Mouse (Mus musculus) thymus, adult 2 months (tissue): ENCODE results near the gene Dnm3. TPM values are rescaled to one million over a fixed set of nuclear protein-coding genes. Genes with fewer than 3 reads are reported as not detected.

Experiments
- DNase-seq: peaks from one replicate; pipeline ENCODE4 v3.0.0; 2021
- H3K27ac ChIP-seq: fragments of 200-500 bp; 2 replicates; pipeline ENCODE4 v1.5.1; 2012; ENCODE audit warnings: low read length, control low read depth; ENCODE audit not compliant: control insufficient read depth, insufficient read depth
- H3K27me3 ChIP-seq: fragments of 200-500 bp; 2 replicates; pipeline ENCODE4 v1.6.1; 2012; ENCODE audit warnings: mild to moderate bottlenecking, low read length, moderate library complexity, mixed read lengths; ENCODE audit not compliant: control insufficient read depth, insufficient read depth
- H3K36me3 ChIP-seq: fragments of 200-500 bp; 2 replicates; pipeline ENCODE4 v1.6.1; 2012; ENCODE audit warnings: mild to moderate bottlenecking, low read length, moderate library complexity; ENCODE audit not compliant: control insufficient read depth, insufficient read depth
- H3K4me1 ChIP-seq: fragments of 200-500 bp; replicated peaks from 2 replicates; pipeline ENCODE4 v1.6.1; 2012; ENCODE audit warnings: low read length; ENCODE audit not compliant: control insufficient read depth, insufficient read depth
- H3K4me3 ChIP-seq: fragments of 200-500 bp; 2 replicates; pipeline ENCODE4 v1.5.1; 2012; ENCODE audit warnings: mild to moderate bottlenecking, low read length, control low read depth, moderate library complexity; ENCODE audit not compliant: control insufficient read depth, insufficient read depth
- CTCF ChIP-seq: fragments of 200-500 bp; IDR thresholded peaks from 2 replicates; pipeline ENCODE4 v1.5.1; 2012; ENCODE audit warnings: mild to moderate bottlenecking, control low read depth, low read length, moderate library complexity, borderline replicate concordance; ENCODE audit not compliant: control insufficient read depth, poor library complexity, insufficient read depth; ENCODE audit errors: extremely low read depth
- POLR2A ChIP-seq: fragments of 200-500 bp; IDR thresholded peaks from 2 replicates; pipeline ENCODE4 v1.6.1; 2012; ENCODE audit warnings: mild to moderate bottlenecking, low read length, control low read depth, moderate library complexity; ENCODE audit not compliant: control insufficient read depth, poor library complexity, insufficient read depth; ENCODE audit errors: extremely low read depth
- WGBS: fragments of 180-500 bp; shearing (Covaris S2); methylation state at CpG from one replicate; pipeline ENCODE4 v1.1.7; 2018; 5-methylcytosine and 5-hydroxymethylcytosine counted together
- polyA plus RNA-seq: library from polyadenylated mRNA; depleted of rRNA; stranded (reverse); fragments of >200 nt; gene quantifications from 2 replicates; pipeline ENCODE4 v1.2.3, GENCODE M21; 2012

Gene Dnm3
- polyA plus RNA-seq, 1 experiment = 1.1 TPM

- WGBS = 97% methylated on average over 1 of the region's 1 CpGs
- Histone ChIP-seq H3K27ac (no peak overlapping the region), H3K27me3 (no peaks in the 10 kb centered on the region), H3K4me3 (no peak overlapping the region), H3K36me3 (no peaks in the 10 kb centered on the region), H3K4me1 (no peaks in the 10 kb centered on the region)
- TF ChIP-seq CTCF (no peak), POLR2A (no peak)
- no peak for DNase-seq
Observed at GRCm38 (mm10) chr1:162337170-162337569, 140.7 kb downstream of the Dnm3 start.

DNA sequence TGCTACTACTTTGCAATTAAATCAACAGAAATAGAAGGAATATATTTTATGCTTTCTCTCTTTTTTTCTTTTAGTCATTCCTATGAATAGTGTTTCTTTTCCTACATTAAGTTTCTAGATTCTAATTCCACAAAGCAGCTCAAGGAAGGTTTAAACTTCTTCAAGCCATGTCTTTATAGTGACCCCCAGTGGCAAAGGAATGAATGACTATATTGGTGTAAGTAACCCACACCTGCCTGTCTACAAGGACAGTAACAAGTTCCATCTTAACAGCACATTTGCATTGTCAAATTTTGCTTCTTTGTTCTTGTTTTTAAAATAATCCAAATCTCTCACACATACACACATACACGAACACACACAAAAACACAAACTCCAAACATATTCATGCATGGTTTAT, 141.2 kb downstream of the Dnm3 start:
- Histone ChIP-seq H3K4me3 (no peak overlapping the region), H3K27me3 (no peaks in the 10 kb centered on the region), H3K4me1 (no peaks in the 10 kb centered on the region), H3K36me3 (no peaks in the 10 kb centered on the region), H3K27ac (no peak overlapping the region)
- TF ChIP-seq POLR2A (no peak), CTCF (no peak)
- WGBS = 58% methylated on average over 1 of the region's 1 CpGs
- DNase-seq = no peak

DNA sequence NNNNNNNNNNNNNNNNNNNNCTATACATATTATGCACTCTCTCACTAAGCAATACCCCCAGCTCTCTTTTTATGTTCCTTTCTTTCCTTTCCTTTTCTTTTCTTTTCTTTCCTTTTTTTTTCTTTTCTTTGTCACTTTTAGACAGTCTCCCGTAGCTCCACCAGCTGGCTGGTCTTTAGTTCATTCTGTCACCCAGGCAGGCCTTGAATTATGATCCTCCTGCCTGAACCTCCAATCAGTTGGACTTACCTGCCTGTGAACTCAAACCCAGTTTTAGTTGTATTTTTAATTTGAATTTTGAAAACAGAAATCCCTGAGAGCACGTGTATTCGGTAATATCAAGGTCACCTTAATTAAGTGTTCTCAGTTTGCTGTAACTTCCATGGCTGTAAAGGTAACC, 141.6 kb downstream of the Dnm3 start:
- H3K4me3 ChIP-seq = no peak overlapping the region
- H3K4me1 ChIP-seq = no peaks in the 10 kb centered on the region
- H3K27me3 ChIP-seq = no peaks in the 10 kb centered on the region
- no peak overlapping the region for H3K27ac ChIP-seq
- no peak for DNase-seq
- TF ChIP-seq CTCF (no peak), POLR2A (no peak)
- 91% methylated on average over 3 of the region's 3 CpGs for WGBS
- H3K36me3 ChIP-seq = no peaks in the 10 kb centered on the region

GRCm38 (mm10) chr1:162328673-162329072, 149.2 kb downstream of the Dnm3 start:
- no peak for DNase-seq
- Histone ChIP-seq H3K27ac (no peak overlapping the region), H3K27me3 (no peaks in the 10 kb centered on the region), H3K36me3 (no peaks in the 10 kb centered on the region), H3K4me3 (no peak overlapping the region), H3K4me1 (no peaks in the 10 kb centered on the region)
- no peak for TF ChIP-seq CTCF
- TF ChIP-seq POLR2A = no peak
- 83% methylated on average over 4 of the region's 4 CpGs for WGBS

GRCm38 (mm10) chr1:162327631-162328030, 150.2 kb downstream of the Dnm3 start:
- DNase-seq = no peak
- Histone ChIP-seq H3K27me3 (no peaks in the 10 kb centered on the region), H3K4me3 (no peak overlapping the region), H3K27ac (no peak overlapping the region), H3K4me1 (no peaks in the 10 kb centered on the region), H3K36me3 (no peaks in the 10 kb centered on the region)
- WGBS = 83% methylated on average over 2 of the region's 2 CpGs
- TF ChIP-seq POLR2A (no peak), CTCF (no peak)

DNA sequence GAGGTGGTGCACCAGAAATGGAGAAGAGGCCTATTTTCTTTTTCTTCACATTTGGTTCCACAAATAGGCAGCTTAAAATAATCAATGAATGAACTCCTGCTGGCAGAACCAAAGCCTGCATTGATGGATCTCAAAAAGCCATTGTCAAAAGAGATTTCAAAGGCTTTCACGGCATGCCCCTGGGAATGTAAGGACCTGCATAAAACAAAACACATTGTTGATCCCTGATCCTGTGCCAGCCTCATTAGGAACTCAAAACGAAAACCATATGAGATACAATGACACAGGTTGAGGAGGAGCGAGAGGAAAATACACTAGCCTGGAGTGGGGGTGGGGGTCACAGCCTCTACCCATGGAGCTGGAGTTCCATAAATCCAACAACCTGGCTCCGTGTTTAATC, 153.4 kb downstream of the Dnm3 start:
- H3K27me3 ChIP-seq = no peaks in the 10 kb centered on the region
- no peak overlapping the region for H3K27ac ChIP-seq
- no peak for DNase-seq
- no peaks in the 10 kb centered on the region for H3K4me1 ChIP-seq
- H3K4me3 ChIP-seq = no peak overlapping the region
- WGBS = 95% methylated on average over 4 of the region's 4 CpGs
- no peaks in the 10 kb centered on the region for H3K36me3 ChIP-seq
- TF ChIP-seq POLR2A (no peak), CTCF (no peak)

DNA sequence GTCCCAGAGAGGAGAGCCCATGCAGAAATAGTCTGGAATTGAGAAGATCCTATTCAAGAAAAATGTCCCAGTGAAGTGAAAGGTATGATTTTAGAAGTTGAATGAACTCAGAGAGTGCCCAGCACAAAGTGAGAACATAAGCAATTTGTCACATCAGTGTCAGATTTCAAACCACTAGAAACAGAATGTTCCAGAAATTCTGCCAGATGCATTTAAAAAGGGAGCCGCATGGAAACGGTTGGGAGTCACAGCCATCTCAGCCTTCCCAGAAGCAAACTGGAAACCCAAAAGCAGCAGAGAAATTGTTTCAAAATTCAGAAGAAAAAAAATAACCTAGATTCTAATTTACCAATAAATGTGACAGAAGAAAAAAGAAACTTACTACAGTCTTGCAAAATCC, 154.7 kb downstream of the Dnm3 start:
- DNase-seq = no peak
- Histone ChIP-seq H3K4me3 (no peak overlapping the region), H3K27me3 (no peaks in the 10 kb centered on the region), H3K36me3 (no peaks in the 10 kb centered on the region), H3K4me1 (no peaks in the 10 kb centered on the region), H3K27ac (no peak overlapping the region)
- WGBS = 94% methylated on average over 2 of the region's 2 CpGs
- TF ChIP-seq POLR2A = no peak
- TF ChIP-seq CTCF = no peak
